Mouse (Mus musculus) urinary bladder, adult 18-20 months (tissue): ENCODE data around the gene Tmem191c.

ENCODE experiments used
- DNase-seq, 2 experiments: peaks; one replicate each; pipeline ENCODE4 v3.0.0; 2022; ENCODE audit warnings: low spot score in 2 of 2, mixed read lengths in 2 of 2

The Tmem191c gene

DNA sequence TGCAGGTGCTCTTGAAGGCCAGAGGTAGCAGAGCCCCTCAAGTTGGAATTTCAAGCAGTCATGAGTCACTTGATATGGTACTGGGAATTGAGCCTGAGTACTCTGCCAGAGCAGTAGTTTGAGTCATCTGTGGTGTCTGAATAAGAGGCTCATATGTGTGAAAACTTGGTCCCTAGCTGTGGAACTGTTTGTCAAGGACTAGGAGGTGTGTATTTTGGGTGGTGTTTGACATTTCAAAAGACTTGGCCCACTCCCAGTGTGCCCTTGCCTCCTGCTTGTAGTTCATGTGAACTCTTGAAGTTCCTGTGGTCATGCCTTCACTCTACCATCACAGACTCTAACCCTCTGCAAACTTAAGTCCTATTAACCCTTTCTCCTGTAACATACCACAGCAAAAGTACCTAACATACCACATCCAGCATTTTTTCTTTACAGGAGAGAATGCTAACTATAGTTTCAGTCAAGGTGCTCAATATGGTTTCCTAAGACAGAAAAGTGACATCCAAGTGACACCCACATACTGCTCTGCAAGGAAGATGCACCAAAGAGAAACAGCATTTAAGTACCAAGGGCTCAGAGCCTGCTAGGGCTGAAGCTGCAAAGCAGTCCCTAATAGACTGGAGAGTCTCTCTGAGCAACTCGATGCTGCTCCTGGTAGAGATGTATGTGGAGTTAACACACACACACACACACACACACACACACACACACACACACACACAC lies 54.1 kb downstream of the Tmem191c start:
- no peak for DNase-seq

DNA sequence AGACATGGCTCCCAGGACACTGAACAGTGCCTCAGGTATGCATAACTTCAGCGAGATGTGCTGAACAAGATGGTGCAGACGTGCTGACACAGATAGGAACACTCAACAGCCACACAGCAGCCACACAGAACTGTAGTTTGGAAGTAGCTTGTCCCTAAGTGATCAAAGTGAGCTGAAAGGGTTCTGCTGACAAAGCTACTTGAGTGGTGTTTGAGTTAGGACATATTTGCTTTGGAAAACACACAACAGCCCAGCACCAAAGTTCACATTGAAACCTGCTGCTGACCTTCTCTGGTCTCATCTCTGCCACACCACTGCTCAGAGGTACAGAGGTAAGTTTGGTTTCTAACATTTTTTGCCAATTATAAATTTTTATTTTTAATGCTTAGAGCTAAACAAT lies 55.2 kb downstream of the Tmem191c start, which contains the start of gene Serpind1:
Gene Serpind1, plus strand, starts transcription at position 256 of the 400 bp plus-strand sequence.
- no peak for DNase-seq

DNA sequence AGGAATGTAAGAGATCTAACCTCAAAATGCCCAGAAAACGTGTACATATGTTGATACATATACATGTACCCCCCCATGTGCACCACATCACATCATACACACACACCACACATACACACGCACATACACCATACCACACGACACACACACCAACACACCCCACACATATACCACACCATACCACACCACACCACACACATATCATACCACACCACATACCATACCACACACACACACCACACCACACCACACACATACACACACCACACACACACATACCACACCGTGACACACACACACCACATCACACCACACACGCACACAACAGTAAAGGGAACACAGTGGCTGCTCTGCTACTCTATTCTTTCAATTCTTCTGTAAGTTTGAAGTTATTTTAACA lies 56.0 kb downstream of the Tmem191c start:
- no peak for DNase-seq
